ENCODE assay signal across 8 mouse cellular contexts in genomic region chr8:94600478-94600877, GRCm38 (mm10). TPM values are rescaled to one million over a fixed set of nuclear protein-coding genes. Genes with fewer than 3 reads are reported as not detected.
A peak's percentile ranks its signal among the peaks of the same experiment; 100 is the strongest.
DNase-seq lines count a peak whose midpoint lies in the region; ATAC-seq and TF ChIP-seq lines count a peak whose summit lies in the region.

No protein-coding gene starts in this region.

- WGBS in lung, adult 2 months: 9% methylated on average over 5 of the region's 5 CpGs
- 21% methylated on average over 5 of the region's 5 CpGs for WGBS in embryonic facial prominence, embryonic 12.5 days
- WGBS in intestine, embryonic 14.5 days: 16% methylated on average over 5 of the region's 5 CpGs
- WGBS in neural tube, embryonic 12.5 days: 19% methylated on average over 5 of the region's 5 CpGs

- H3K27ac ChIP-seq in embryonic facial prominence, embryonic 12.5 days: peak overlapping the region; percentile 82; the same call in 1 of the 2 replicates
- no peak overlapping the region for H3K27ac ChIP-seq in intestine, embryonic 14.5 days (ENCODE audit: low read depth)
- no peak overlapping the region for H3K27ac ChIP-seq in neural tube, embryonic 12.5 days

- no peak for DNase-seq in lung, adult 2 months
- DNase-seq in lung, postnatal 36 days: no peak
- DNase-seq in intestine, embryonic 14.5 days (ENCODE audit: low spot score): no peak
- DNase-seq in cerebellum, adult 11-12 months: no peak
- no peak for DNase-seq in adrenal gland, postnatal 10 days
- DNase-seq in layer of hippocampus, postnatal 14 days (ENCODE audit: low spot score in 2 of 2): no peak

- H3K36me3 ChIP-seq in embryonic facial prominence, embryonic 12.5 days: no peaks in the 10 kb centered on the region
- no peaks in the 10 kb centered on the region for H3K36me3 ChIP-seq in intestine, embryonic 14.5 days (ENCODE audit: control insufficient read depth, insufficient read depth, low read length)
- H3K36me3 ChIP-seq in neural tube, embryonic 12.5 days: no peaks in the 10 kb centered on the region

- no peaks in the 10 kb centered on the region for H3K9me3 ChIP-seq in embryonic facial prominence, embryonic 12.5 days
- H3K9me3 ChIP-seq in intestine, embryonic 14.5 days (ENCODE audit: control insufficient read depth, low read length): no peaks in the 10 kb centered on the region
- no peaks in the 10 kb centered on the region for H3K9me3 ChIP-seq in neural tube, embryonic 12.5 days

- no peak for TF ChIP-seq POLR2A in lung, adult 2 months (IDR thresholded peaks at IDR 0.05; ENCODE audit: borderline replicate concordance, extremely low read depth, low read depth, low read length)

- no peak for ATAC-seq in embryonic facial prominence, embryonic 12.5 days (ENCODE audit: insufficient number of reproducible peaks, insufficient read depth, low FRiP score, low TSS enrichment)
- ATAC-seq in intestine, embryonic 14.5 days (replicated peaks; ENCODE audit: low FRiP score, low TSS enrichment, low read depth): no peak
- no peak for ATAC-seq in neural tube, embryonic 12.5 days (ENCODE audit: low FRiP score, low read depth)

- no peaks in the 10 kb centered on the region for H3K27me3 ChIP-seq in embryonic facial prominence, embryonic 12.5 days
- no peaks in the 10 kb centered on the region for H3K27me3 ChIP-seq in intestine, embryonic 14.5 days (replicated peaks; ENCODE audit: control insufficient read depth, insufficient read depth, low read length)
- no peaks in the 10 kb centered on the region for H3K27me3 ChIP-seq in neural tube, embryonic 12.5 days (replicated peaks)

- no peak for TF ChIP-seq CTCF in lung, adult 2 months (IDR thresholded peaks at IDR 0.05; ENCODE audit: insufficient read depth, low read length)

- H3K4me2 ChIP-seq in embryonic facial prominence, embryonic 12.5 days (replicated peaks): peak overlapping the region; percentile 95
- peak overlapping the region; percentile 74 for H3K4me2 ChIP-seq in intestine, embryonic 14.5 days (ENCODE audit: low read length)
- H3K4me2 ChIP-seq in neural tube, embryonic 12.5 days (replicated peaks): peak overlapping the region; percentile 95

- H3K9ac ChIP-seq in embryonic facial prominence, embryonic 12.5 days: peak overlapping the region; percentile 79
- H3K9ac ChIP-seq in intestine, embryonic 14.5 days (ENCODE audit: low read length): peak overlapping the region; percentile 76
- H3K9ac ChIP-seq in neural tube, embryonic 12.5 days: peak overlapping the region; percentile 87

- H3K4me1 ChIP-seq in lung, adult 2 months (ENCODE audit: control insufficient read depth, insufficient read depth, low read length): peaks cover 3% of the 10 kb centered on the region; the same call in 1 of the 2 replicates
- peaks cover 17% of the 10 kb centered on the region for H3K4me1 ChIP-seq in embryonic facial prominence, embryonic 12.5 days
- H3K4me1 ChIP-seq in intestine, embryonic 14.5 days (replicated peaks; ENCODE audit: control insufficient read depth, insufficient read depth, low read length): peaks cover 19% of the 10 kb centered on the region
- H3K4me1 ChIP-seq in neural tube, embryonic 12.5 days: peaks cover 23% of the 10 kb centered on the region

- peak overlapping the region; percentile 82 for H3K4me3 ChIP-seq in lung, adult 2 months (replicated peaks; ENCODE audit: extremely low read depth, low read depth, low read length)
- peak overlapping the region; percentile 98 for H3K4me3 ChIP-seq in embryonic facial prominence, embryonic 12.5 days
- peak overlapping the region; percentile 66 for H3K4me3 ChIP-seq in intestine, embryonic 14.5 days (ENCODE audit: low read depth, low read length)
- peak overlapping the region; percentile 98 for H3K4me3 ChIP-seq in neural tube, embryonic 12.5 days

RNA-seq across cellular contexts. Expression of gene Rspry1, which starts 1.3 kb away (rescaled TPM):
- 5.3 and 7.8 TPM in 2 replicates for polyA plus RNA-seq in lung, adult 2 months (2012; rRNA removed)
- polyA plus RNA-seq in embryonic facial prominence, embryonic 12.5 days (2016; fragmentation: Nextera tagmentation; extraction: Ambion mirVana): 51.1 and 52.0 TPM in 2 replicates
- polyA plus RNA-seq in intestine, embryonic 14.5 days (2014; fragmentation: Nextera tagmentation; extraction: Ambion mirVana): 27.9 and 33.0 TPM in 2 replicates
- polyA plus RNA-seq in neural tube, embryonic 12.5 days (2016; fragmentation: Nextera tagmentation; extraction: Ambion mirVana): 52.0 and 57.4 TPM in 2 replicates
- total RNA-seq in adrenal gland, postnatal 10 days (2021): 10 to 100 TPM; 20.2 to 23.8 TPM
- total RNA-seq in layer of hippocampus, postnatal 14 days (2021): 10 to 100 TPM; 30.5 to 34.3 TPM

RNA-seq across cellular contexts. Expression of gene Fam192a, which starts 1.3 kb away (rescaled TPM):
- polyA plus RNA-seq in lung, adult 2 months (2012; rRNA removed): 13.6 and 17.1 TPM in 2 replicates
- 77.8 and 81.0 TPM in 2 replicates for polyA plus RNA-seq in embryonic facial prominence, embryonic 12.5 days (2016; fragmentation: Nextera tagmentation; extraction: Ambion mirVana)
- polyA plus RNA-seq in intestine, embryonic 14.5 days (2014; fragmentation: Nextera tagmentation; extraction: Ambion mirVana): 55.6 and 64.2 TPM in 2 replicates
- 95.2 and 105 TPM in 2 replicates for polyA plus RNA-seq in neural tube, embryonic 12.5 days (2016; fragmentation: Nextera tagmentation; extraction: Ambion mirVana)
- 10 to 100 TPM; 32.2 to 40.6 TPM for total RNA-seq in adrenal gland, postnatal 10 days (2021)
- 10 to 100 TPM; 42.1 to 44.5 TPM for total RNA-seq in layer of hippocampus, postnatal 14 days (2021)
